Mouse (Mus musculus) right cerebral cortex, postnatal 10 days (tissue): ENCODE data around the gene Slc39a5.

Experiments used
- DNase-seq, 2 experiments: peaks; one replicate each; pipeline ENCODE4 v3.0.0; 2021; ENCODE audit warnings: low spot score in 2 of 2

Slc39a5 gene

GRCm38 (mm10) chr10:128401056-128401455 is at the start of gene Slc39a5:
Gene Slc39a5, minus strand, starts transcription at chr10:128401229.
- no peak for DNase-seq

DNA sequence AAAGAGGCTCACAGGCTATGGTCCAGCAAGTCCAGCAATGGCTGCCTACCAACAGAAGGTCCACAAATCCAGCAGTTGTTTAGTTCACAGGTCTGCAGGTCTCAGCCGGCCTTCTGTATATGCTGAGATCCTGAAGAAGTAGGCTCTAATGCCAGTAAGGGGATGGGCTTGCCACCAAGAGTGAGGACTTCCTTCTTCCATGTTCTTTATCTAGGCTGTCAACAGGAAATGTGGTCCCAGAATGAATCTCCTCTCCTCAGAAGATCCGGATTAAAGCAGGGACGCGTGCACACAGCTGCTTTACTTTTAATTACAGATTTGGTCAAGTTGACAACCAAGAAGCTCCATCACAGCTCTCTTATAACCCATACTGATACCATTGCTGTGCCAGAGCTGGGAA is 44.4 kb upstream of the Slc39a5 start:
- no peak for DNase-seq

- DNase-seq = no peak
Measured at GRCm38 (mm10) chr10:128444354-128444753, 43.3 kb upstream of the Slc39a5 start.

GRCm38 (mm10) chr10:128442718-128443117 is 41.7 kb upstream of the Slc39a5 start:
- no peak for DNase-seq

- DNase-seq = no peak
Measured at GRCm38 (mm10) chr10:128441324-128442119, 40.5 kb upstream of the Slc39a5 start.

GRCm38 (mm10) chr10:128440407-128440806 is 39.4 kb upstream of the Slc39a5 start:
- DNase-seq = no peak

GRCm38 (mm10) chr10:128438675-128439279 is 37.7 kb upstream of the Slc39a5 start:
- DNase-seq = no peak

DNA sequence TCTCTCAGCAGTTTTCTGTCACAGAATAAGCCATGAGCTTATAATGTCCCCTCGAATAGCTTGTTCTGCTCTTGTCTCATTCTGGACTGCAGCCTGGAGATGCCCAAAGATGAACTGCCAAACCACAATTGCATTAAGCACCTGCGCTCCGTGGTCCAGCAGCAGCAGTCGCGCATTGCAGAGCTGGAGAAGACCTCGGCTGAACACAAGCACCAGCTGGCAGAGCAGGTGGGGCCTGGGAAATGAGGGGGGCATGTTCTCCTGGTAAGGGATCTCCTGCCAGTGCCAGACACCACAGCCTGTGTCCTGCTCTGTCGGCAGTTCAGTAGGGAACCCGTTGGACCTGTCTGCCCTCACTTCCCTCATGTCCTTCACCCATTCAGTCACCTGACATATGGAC is 35.3 kb upstream of the Slc39a5 start:
- no peak for DNase-seq

DNA sequence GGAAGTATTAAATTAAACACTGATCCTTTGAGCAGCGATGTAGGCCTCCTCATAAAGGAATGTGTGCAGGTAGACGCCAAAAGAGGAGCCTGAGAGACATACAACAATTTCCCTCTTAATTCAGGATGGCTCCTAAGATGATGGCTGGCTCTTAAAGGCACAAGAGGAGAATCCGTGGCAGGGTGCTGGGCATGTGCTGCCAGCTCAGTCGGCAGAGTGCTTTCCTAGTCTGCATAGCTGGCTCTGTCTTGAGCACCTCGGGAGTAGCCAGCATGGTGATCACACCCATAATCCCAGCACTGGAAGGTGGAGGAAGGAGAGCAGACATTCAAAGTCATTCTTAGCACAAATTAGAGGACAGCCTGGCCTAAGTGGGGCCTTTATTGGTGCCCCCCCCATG is 34.8 kb upstream of the Slc39a5 start:
- no peak for DNase-seq

- peak; percentile 57 to 62 for DNase-seq
Measured at GRCm38 (mm10) chr10:128435186-128435823, 34.3 kb upstream of the Slc39a5 start.

GRCm38 (mm10) chr10:128434681-128435080 is 33.7 kb upstream of the Slc39a5 start:
- no peak for DNase-seq

- no peak for DNase-seq
Measured at GRCm38 (mm10) chr10:128433417-128433816, 32.4 kb upstream of the Slc39a5 start.

DNA sequence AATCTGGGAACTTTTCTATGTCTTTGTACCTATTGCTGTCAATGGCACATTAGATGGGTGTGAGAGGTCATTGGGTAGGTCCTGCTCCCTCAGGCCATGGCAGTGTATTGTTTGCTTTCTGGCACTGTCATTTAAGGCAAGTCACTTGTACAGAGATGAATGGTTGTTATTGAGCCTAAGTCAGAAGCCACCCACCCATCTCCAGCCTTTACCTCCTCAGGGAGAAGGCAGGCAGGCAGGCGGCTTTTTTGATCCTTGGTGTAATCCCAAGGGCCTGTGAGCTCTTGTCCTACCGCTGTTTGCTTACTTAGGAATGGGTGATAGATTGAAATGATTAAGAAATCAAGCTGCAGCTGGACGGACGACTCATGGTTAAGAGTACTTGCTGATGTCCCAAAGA is 28.4 kb upstream of the Slc39a5 start:
- DNase-seq = no peak

DNA sequence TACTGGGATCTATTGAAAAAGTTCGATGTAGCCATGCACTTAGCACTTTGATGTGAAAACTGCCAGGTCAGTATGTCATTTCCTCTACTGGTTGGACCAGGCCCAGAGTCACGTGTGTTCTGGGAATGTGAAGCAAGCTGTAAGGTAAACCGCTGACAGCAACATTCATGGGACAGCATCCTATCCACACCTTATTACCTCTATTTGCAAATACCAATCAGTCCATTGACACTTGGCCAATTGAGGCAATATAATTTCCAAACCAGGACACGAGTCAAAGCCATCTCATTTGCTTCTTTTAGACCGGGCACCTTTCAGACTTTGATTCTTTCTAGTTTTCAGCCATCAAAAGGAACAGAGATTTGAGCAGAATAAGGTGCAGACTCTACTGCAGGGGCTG is 28.0 kb upstream of the Slc39a5 start:
- no peak for DNase-seq

- no peak for DNase-seq
Measured at GRCm38 (mm10) chr10:128425260-128425659, 24.2 kb upstream of the Slc39a5 start.

- no peak for DNase-seq
Measured at GRCm38 (mm10) chr10:128424604-128425003, 23.6 kb upstream of the Slc39a5 start.

DNA sequence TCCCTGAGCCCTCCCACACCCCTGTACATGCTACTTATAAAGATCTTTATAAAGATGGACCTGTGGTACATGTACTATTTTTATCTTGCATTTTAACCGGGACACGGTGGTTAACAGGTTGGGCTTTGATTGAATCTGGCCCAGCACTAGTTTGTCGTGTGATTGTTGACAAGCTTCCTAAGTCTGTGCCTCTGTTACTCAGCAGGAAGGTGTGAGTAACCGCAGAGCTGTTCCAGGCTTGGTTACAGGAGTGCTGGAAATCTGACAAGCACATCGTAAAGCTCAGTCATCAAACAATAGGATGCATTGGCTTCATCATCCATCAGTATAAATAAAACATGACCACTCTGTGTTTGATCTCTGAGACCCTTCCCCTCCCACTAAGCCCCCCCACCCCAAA is 21.4 kb upstream of the Slc39a5 start:
- no peak for DNase-seq

- DNase-seq = no peak
Measured at GRCm38 (mm10) chr10:128414848-128415247, 13.8 kb upstream of the Slc39a5 start.

GRCm38 (mm10) chr10:128413076-128413475 is 12.0 kb upstream of the Slc39a5 start:
- no peak for DNase-seq

DNA sequence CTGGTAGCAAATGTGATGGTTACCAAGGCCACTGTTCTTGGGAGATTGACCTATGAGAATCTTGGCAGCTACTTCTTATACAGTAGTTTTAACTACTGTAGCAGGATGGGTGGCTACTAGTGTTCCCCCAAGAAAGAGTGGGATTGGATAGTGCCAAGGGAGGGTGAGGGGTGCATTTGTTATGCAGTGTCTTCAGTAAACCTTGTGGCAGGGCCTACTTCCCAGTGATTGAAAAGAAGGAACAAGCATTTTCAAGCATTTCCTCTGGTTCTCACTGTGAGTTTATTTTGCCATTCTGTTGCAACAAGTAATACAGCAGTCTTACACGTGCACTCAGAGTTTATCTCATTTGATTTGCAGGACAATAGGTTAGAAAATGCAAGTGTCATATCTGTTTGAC is 11.5 kb upstream of the Slc39a5 start:
- no peak for DNase-seq

GRCm38 (mm10) chr10:128412055-128412381 is 11.0 kb upstream of the Slc39a5 start:
- peak in 1 of 2 experiments; percentile 62 for DNase-seq

DNA sequence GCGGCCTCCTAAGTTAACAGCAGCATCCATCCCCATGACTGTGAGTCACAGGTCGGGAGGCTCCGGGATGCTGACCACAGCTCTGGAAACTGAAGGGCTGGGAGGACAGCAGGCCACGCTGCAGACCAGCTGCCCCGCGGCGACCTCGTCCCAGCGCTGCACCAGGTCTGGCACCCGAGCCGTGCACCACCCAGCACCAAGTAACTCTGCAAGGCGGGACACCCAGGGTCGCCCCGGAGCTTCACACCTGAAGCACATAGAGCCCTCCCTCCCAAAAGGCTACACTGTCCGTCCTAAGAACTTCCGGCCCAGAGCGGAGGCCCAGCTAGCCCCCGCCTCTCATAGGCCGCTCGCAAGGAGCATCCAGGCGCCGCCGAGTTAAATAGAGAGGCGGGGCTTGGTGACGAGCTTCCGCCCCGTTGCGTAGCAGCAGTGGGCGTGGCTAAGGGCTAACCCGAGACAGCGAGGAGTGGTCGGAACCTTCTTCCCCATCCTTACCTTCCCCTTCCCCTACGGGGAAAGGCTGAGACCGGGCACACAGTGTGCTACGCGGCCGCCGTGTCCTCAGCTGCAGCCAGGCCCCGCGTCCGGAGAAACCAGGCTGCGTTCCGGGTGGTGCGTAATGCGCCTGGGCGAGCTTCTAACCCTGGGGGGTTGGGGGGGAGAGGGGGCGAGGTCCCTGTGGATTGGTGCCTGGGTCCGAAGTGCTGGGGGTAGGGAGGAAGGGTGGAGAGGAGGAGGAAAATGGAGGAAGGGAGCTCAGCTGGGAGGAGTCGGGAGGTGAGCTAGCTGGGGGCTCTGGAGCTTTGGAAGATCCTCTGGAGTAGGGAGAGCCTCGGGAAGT is 10.4 kb upstream of the Slc39a5 start, which contains the start of the genes Nabp2 and Rnf41:
TSS of gene Nabp2 (minus strand) at position 282 of the 844 bp plus-strand sequence.
TSS of gene Rnf41 (plus strand) at position 447 of the 844 bp plus-strand sequence.
- DNase-seq = peak; percentile 97 to 98
